Mouse (Mus musculus) neural tube, embryonic 15.5 days (tissue): ENCODE measurements at regions not wholly inside any gene's neighbourhood (a gene's known extent, or its start where the extent isn't known, plus 50 kb on each side); places are given as distances from the start of the nearest gene placed in this dataset.

Experiments used
- ATAC-seq: fragments of 200-750 bp; cut with Nextera tagmentation; 2 replicates; pipeline ENCODE4 v1.8.0; 2017; ENCODE audit warnings: mild to moderate bottlenecking, moderate TSS enrichment, moderate library complexity; ENCODE audit not compliant: low FRiP score
- H3K27ac ChIP-seq: fragments of 300-500 bp; sonication (generic); replicated peaks from 2 replicates; pipeline ENCODE4 v1.5.1; 2015; ENCODE audit warnings: mild to moderate bottlenecking, inconsistent platforms
- H3K27me3 ChIP-seq: fragments of 300-500 bp; sonication (generic); replicated peaks from 2 replicates; pipeline ENCODE4 v1.6.1; 2015; ENCODE audit warnings: inconsistent platforms
- H3K36me3 ChIP-seq: fragments of 300-500 bp; sonication (generic); 2 replicates; pipeline ENCODE4 v1.6.1; 2015; ENCODE audit warnings: inconsistent platforms
- H3K4me1 ChIP-seq: fragments of 300-500 bp; sonication (generic); 2 replicates; pipeline ENCODE4 v1.6.1; 2015; ENCODE audit warnings: inconsistent platforms
- H3K4me2 ChIP-seq: fragments of 300-500 bp; sonication (generic); 2 replicates; pipeline ENCODE4 v1.6.1; 2015; ENCODE audit warnings: inconsistent platforms, mild to moderate bottlenecking, moderate library complexity
- H3K4me3 ChIP-seq: fragments of 300-500 bp; sonication (generic); replicated peaks from 2 replicates; pipeline ENCODE4 v1.5.1; 2015; ENCODE audit warnings: mild to moderate bottlenecking, inconsistent platforms
- H3K9ac ChIP-seq: fragments of 300-500 bp; sonication (generic); replicated peaks from 2 replicates; pipeline ENCODE4 v1.6.1; 2015; ENCODE audit warnings: mild to moderate bottlenecking, inconsistent platforms
- H3K9me3 ChIP-seq: fragments of 300-500 bp; sonication (generic); replicated peaks from 2 replicates; pipeline ENCODE4 v1.6.1; 2016; ENCODE audit warnings: inconsistent platforms
- WGBS: fragments of 180-500 bp; shearing (Covaris S2); methylation state at CpG from one replicate; pipeline ENCODE4 v1.1.7; 2015; ENCODE audit warnings: mixed read lengths; 5-methylcytosine and 5-hydroxymethylcytosine counted together

DNA sequence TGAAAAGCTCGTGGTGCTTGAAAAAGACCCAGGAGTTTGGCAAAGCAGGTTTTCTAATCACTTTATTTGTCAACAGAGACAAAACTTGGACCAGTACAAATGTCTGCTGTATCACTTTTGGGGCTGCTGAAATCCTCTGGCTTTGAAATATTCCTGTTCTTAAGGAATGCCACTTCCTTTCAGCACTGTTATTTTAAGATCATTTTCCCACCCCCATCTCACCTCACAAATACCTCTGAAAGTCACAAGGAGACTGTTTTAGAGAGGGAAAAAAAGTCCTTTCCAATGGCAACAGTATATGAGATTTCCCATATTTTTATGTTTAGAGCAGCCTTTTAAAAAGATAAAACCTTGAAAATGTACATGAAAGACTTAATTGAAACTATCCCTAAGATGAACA, 438.2 kb downstream of the Tm4sf1 start:
- no peaks in the 10 kb centered on the region for H3K36me3 ChIP-seq
- H3K27ac ChIP-seq: no peak overlapping the region
- H3K4me2 ChIP-seq: no peak overlapping the region
- no peak for ATAC-seq
- H3K4me3 ChIP-seq: no peak overlapping the region
- H3K9ac ChIP-seq: no peak overlapping the region
- H3K4me1 ChIP-seq: no peaks in the 10 kb centered on the region
- H3K27me3 ChIP-seq: no peaks in the 10 kb centered on the region
- WGBS: 59% methylated on average over 1 of the region's 1 CpGs
- no peaks in the 10 kb centered on the region for H3K9me3 ChIP-seq

- H3K4me3 ChIP-seq: no peak overlapping the region
- ATAC-seq: peak; percentile 59; the same call in 1 of the 2 replicates
- no peak overlapping the region for H3K4me2 ChIP-seq
- H3K36me3 ChIP-seq: no peaks in the 10 kb centered on the region
- 80% methylated on average over 9 of the region's 9 CpGs for WGBS
- H3K27me3 ChIP-seq: no peaks in the 10 kb centered on the region
- peak overlapping the region; percentile 61 for H3K27ac ChIP-seq
- no peak overlapping the region for H3K9ac ChIP-seq
- no peaks in the 10 kb centered on the region for H3K9me3 ChIP-seq
- no peaks in the 10 kb centered on the region for H3K4me1 ChIP-seq
Measured at GRCm38 (mm10) chr3:56859841-56860240, 441.9 kb downstream of the Tm4sf1 start.

- Histone ChIP-seq H3K4me1 (peaks cover 6% of the 10 kb centered on the region), H3K27me3 (no peaks in the 10 kb centered on the region), H3K9me3 (no peaks in the 10 kb centered on the region), H3K27ac (no peak overlapping the region), H3K4me2 (no peak overlapping the region), H3K9ac (no peak overlapping the region), H3K4me3 (no peak overlapping the region), H3K36me3 (no peaks in the 10 kb centered on the region)
- no peak for ATAC-seq
- 63% methylated on average over 1 of the region's 1 CpGs for WGBS
Measured at GRCm38 (mm10) chr3:56845462-56845770, 456.4 kb downstream of the Tm4sf1 start.

DNA sequence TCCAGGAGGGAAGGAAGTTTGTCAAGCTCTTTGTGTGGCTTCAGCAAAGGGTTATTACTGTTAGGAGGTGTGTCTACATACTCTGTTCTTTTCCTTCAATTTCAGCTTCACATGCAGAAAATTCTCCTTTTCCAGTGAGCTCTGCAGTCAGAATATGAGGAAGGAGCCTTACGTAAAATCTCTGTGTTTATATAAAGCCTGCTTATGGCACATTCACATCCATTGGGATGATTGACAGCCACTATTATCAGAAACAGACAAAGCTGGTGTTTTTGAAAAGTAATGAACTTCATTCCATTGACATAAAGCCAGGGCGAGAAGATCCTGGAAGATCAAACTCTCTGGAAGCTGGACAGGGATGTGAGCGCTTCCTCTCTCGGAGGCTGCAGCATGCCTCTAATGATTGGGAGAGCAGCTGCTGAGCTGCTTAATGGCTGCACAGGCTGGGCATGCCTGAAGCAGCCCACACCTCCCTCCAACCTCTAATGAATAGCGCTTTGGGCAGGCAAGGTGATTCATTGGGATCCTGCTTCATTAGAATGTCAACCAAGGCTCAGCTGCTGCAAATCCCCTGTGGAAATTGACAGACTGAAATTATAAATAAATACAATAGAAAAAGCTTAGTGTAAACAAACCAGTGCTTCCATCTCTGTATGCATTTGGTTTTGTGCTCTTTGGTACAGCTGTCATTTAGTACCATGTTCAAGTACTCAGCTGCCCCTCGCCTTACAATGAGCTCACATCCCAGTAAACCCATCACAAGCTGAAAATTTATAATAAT, 456.9 kb downstream of the Tm4sf1 start:
- peaks cover 6% of the 10 kb centered on the region for H3K4me1 ChIP-seq
- no peaks in the 10 kb centered on the region for H3K9me3 ChIP-seq
- peak overlapping the region; percentile 30 for H3K4me2 ChIP-seq
- no peak overlapping the region for H3K4me3 ChIP-seq
- H3K27ac ChIP-seq: peak overlapping the region; percentile 51; the same call in 1 of the 2 replicates
- H3K27me3 ChIP-seq: no peaks in the 10 kb centered on the region
- peak; percentile 87; the same call in 1 of the 2 replicates for ATAC-seq
- 24% methylated on average over 6 of the region's 6 CpGs for WGBS
- no peaks in the 10 kb centered on the region for H3K36me3 ChIP-seq
- H3K9ac ChIP-seq: no peak overlapping the region

GRCm38 (mm10) chr3:56837176-56837575, 464.6 kb downstream of the Tm4sf1 start:
- no peak overlapping the region for H3K4me3 ChIP-seq
- no peak for ATAC-seq
- H3K4me1 ChIP-seq: no peaks in the 10 kb centered on the region
- no peaks in the 10 kb centered on the region for H3K27me3 ChIP-seq
- no peak overlapping the region for H3K27ac ChIP-seq
- no peak overlapping the region for H3K9ac ChIP-seq
- H3K36me3 ChIP-seq: no peaks in the 10 kb centered on the region
- no peak overlapping the region for H3K4me2 ChIP-seq
- WGBS: 83% methylated on average over 3 of the region's 3 CpGs
- no peaks in the 10 kb centered on the region for H3K9me3 ChIP-seq

GRCm38 (mm10) chr3:56830315-56831097, 471.3 kb downstream of the Tm4sf1 start:
- Histone ChIP-seq H3K27me3 (no peaks in the 10 kb centered on the region), H3K4me3 (no peak overlapping the region), H3K9me3 (no peaks in the 10 kb centered on the region), H3K36me3 (no peaks in the 10 kb centered on the region), H3K4me1 (no peaks in the 10 kb centered on the region), H3K4me2 (no peak overlapping the region), H3K27ac (no peak overlapping the region), H3K9ac (no peak overlapping the region)
- 60% methylated on average over 4 of the region's 4 CpGs for WGBS
- ATAC-seq: no peak

GRCm38 (mm10) chr3:56824157-56824556, 477.6 kb downstream of the Tm4sf1 start:
- H3K9me3 ChIP-seq: no peaks in the 10 kb centered on the region
- H3K4me3 ChIP-seq: no peak overlapping the region
- no peaks in the 10 kb centered on the region for H3K27me3 ChIP-seq
- 70% methylated on average over 4 of the region's 4 CpGs for WGBS
- no peak overlapping the region for H3K4me2 ChIP-seq
- H3K9ac ChIP-seq: no peak overlapping the region
- ATAC-seq: no peak
- H3K36me3 ChIP-seq: no peaks in the 10 kb centered on the region
- H3K27ac ChIP-seq: no peak overlapping the region
- no peaks in the 10 kb centered on the region for H3K4me1 ChIP-seq

GRCm38 (mm10) chr3:56810548-56811071, 491.2 kb downstream of the Tm4sf1 start:
- Histone ChIP-seq H3K4me2 (no peak overlapping the region), H3K9ac (no peak overlapping the region), H3K4me1 (peaks cover 4% of the 10 kb centered on the region; the same call in 1 of the 2 replicates), H3K9me3 (no peaks in the 10 kb centered on the region), H3K4me3 (no peak overlapping the region), H3K36me3 (no peaks in the 10 kb centered on the region), H3K27ac (no peak overlapping the region), H3K27me3 (no peaks in the 10 kb centered on the region)
- no peak for ATAC-seq
- WGBS: 64% methylated on average over 1 of the region's 1 CpGs

- Histone ChIP-seq H3K27ac (no peak overlapping the region), H3K36me3 (no peaks in the 10 kb centered on the region), H3K9ac (no peak overlapping the region), H3K27me3 (no peaks in the 10 kb centered on the region), H3K9me3 (no peaks in the 10 kb centered on the region), H3K4me3 (no peak overlapping the region), H3K4me1 (no peaks in the 10 kb centered on the region), H3K4me2 (no peak overlapping the region)
- ATAC-seq: no peak
- WGBS: 69% methylated on average over 1 of the region's 1 CpGs
Measured at GRCm38 (mm10) chr3:56793054-56793453, 508.7 kb downstream of the Tm4sf1 start.

- Histone ChIP-seq H3K4me2 (no peak overlapping the region), H3K9me3 (no peaks in the 10 kb centered on the region), H3K27me3 (no peaks in the 10 kb centered on the region), H3K27ac (no peak overlapping the region), H3K4me1 (no peaks in the 10 kb centered on the region), H3K9ac (no peak overlapping the region), H3K36me3 (no peaks in the 10 kb centered on the region), H3K4me3 (no peak overlapping the region)
- 50% methylated on average over 3 of the region's 3 CpGs for WGBS
- no peak for ATAC-seq
Measured at GRCm38 (mm10) chr3:56789155-56789554, 512.6 kb downstream of the Tm4sf1 start.

- no peak overlapping the region for H3K9ac ChIP-seq
- no peak overlapping the region for H3K4me3 ChIP-seq
- WGBS: 74% methylated on average over 5 of the region's 5 CpGs
- H3K9me3 ChIP-seq: no peaks in the 10 kb centered on the region
- H3K27me3 ChIP-seq: no peaks in the 10 kb centered on the region
- H3K4me1 ChIP-seq: no peaks in the 10 kb centered on the region
- H3K36me3 ChIP-seq: no peaks in the 10 kb centered on the region
- H3K27ac ChIP-seq: no peak overlapping the region
- H3K4me2 ChIP-seq: no peak overlapping the region
- no peak for ATAC-seq
Measured at GRCm38 (mm10) chr3:56773920-56774319, 527.9 kb downstream of the Tm4sf1 start.

- no peak overlapping the region for H3K4me3 ChIP-seq
- no peaks in the 10 kb centered on the region for H3K36me3 ChIP-seq
- WGBS: 76% methylated on average over 2 of the region's 2 CpGs
Measured at GRCm38 (mm10) chr3:56770225-56770624, 531.6 kb downstream of the Tm4sf1 start.

More at GRCm38 (mm10) chr3:56770225-56770624, 531.6 kb downstream of the Tm4sf1 start:
- ATAC-seq: no peak
- Histone ChIP-seq H3K4me2 (no peak overlapping the region), H3K9me3 (no peaks in the 10 kb centered on the region), H3K4me1 (no peaks in the 10 kb centered on the region), H3K27me3 (no peaks in the 10 kb centered on the region), H3K27ac (no peak overlapping the region), H3K9ac (no peak overlapping the region)
